Mouse (Mus musculus) thymus, postnatal 36 days (tissue): ENCODE data around the gene Rab35.

ENCODE experiments used
- DNase-seq, 2 experiments: peaks; one replicate each; pipeline ENCODE4 v3.0.0; 2022; ENCODE audit warnings: mixed read lengths in 2 of 2

Rab35 gene

DNA sequence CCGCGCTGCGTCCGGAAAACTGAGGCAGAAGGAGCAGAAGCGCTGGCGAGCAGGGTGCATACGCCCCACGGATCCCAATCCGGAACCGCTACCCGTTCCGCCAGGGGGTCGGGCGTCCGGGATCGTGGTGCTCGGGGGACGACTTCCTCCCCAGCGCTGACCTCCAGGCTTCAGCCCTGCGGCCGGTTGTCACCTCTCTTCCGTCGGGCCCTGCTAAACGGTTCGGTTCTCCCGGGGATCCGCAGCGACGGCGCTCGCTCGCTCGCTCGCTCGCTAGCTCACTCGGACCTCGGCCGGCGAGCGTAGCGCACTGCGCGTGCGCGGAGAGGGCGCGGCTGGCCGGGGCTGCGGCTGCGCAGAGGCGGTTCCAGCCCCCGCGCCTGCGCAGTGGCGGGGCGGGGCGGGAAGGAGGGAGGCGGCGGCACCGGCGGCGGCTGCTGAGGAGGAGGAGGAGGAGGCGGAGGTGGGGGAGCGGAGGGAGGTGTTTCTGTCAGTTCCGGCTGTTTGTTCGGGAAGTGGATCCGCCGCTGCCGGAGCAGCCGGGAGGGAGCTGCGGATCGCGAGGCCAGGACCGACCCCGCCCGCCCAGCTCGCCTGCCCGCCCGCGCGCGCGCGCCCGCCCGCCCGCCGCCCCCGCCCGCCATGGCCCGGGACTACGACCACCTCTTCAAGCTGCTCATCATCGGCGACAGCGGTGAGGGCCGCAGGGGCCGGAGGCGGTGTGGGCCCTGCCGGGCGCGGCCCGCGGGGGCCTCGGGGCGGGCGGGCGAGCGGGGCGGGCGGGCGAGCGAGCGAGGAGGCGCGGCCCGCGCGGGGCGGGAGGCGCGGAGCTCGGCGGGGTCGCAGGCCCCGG, at the start of gene Rab35:
Rab35 (plus strand) TSS at position 404 of the 853 bp plus-strand sequence.
- DNase-seq: peak; percentile 96 to 97

DNA sequence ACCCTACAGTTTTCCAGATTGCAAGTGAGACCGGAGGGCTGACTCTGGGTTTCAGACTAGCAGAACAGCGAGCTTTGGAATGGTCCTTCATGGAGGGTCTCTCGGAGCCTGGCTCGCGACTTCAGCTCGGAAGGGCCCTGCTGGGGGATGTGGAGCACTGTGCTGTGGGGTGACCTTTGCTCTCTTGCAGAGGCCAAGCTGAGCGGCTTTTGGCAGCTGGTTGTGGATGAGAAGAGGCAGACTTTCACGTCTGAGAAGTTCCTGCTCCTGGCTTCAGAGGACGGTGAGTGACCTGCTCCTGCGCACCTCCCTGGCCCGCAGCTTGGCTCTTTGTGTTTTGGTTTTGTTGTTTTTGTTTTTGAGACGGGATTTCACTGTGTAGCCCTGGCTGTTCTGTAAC, 46.1 kb upstream of the Rab35 start:
- no peak for DNase-seq

DNA sequence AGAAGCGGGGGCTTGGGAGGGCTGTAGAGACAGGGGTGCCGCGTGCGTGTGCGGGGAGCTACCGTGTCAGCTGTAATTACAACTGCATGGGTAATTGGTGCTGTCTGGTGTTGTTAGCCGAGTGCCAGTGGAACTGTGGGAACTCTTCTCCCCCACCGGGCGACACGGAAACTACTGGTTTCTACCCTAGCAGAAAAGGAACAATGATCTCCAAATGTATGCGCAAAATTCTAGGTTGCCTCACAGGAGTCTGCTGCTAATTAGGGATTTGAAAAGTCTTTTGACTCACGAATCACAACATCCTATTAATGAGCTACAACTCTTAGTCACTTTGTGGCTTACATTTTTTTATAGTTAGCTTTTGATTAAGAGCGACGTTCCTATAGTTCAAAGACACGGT, 45.5 kb upstream of the Rab35 start:
- no peak for DNase-seq

DNA sequence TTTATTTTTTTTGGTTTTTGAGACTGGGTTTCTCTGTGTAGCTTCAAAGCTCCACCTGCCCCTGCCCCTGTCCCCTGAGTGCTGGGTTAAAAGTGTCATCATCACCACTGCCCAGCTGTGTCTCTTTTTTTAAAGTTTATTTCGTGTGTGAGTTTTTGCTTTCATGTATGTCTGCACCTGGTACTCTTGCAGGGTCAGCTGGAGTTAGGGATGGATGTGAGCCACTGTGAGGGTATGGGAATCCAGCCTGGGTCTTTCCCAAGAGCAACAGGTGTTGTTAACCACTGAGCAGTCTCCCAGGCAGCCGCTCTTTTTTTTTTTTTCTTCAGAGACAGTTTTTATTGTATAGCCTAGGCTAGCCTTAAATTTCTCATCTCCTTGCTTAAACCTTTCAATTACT, 44.9 kb upstream of the Rab35 start:
- DNase-seq: no peak

DNA sequence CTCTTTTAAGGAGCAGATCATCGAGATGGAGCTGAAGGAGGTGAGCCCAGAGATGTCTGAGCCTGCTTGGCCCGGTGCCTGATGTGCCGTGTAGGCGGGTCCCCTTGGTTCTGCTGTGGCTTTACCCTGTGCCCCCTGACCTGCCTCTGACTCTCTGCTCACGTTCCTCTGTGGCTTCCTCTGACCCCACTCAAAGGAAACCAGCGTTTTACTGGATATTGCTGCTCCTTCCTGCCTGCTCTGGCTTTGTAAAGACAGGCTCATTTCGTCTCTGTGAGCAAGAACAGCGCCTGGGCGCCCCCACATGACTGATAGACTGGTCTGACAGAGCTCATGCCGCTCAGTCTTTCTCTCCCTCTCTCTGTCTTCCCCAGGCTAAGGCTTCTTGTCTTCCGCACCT, 40.7 kb upstream of the Rab35 start:
- no peak for DNase-seq

DNA sequence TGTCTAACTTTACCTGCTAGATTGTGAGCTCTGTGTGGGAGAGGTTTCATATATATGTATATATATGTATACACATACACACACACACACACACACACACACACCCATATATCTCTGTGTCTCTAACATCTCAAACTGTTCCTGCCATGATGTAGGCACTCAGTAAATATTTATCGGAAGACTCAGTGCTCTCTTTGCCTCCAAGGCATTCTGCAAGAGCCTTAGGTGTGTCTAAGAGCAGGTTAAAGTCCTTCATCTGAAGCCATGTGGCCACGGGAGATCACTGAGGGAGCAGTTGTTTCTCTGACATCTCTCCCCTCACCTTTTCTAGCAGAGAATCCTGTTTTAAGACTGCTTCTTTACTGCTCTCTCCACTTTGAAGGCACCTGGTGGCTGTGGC, 40.2 kb upstream of the Rab35 start:
- no peak for DNase-seq

DNA sequence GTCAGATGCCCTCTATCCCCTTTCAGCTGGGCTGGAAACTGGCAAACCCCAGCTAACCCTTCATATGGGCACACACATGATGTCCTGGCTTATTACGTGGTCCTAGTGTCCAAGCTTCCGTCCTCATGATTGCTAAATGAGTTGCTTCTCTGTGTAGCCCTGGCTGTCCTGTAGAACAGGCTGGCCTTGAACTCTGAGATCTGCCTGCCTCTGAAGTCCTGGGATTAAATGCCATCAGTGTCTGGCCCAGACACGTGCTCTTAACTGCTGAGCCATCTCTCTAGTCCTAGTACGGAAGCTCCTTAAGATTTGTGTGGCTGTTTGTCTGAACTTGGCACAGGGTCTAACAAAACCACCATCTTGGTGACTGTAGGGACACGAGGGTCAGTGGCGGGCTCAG, 28.1 kb upstream of the Rab35 start:
- DNase-seq: no peak

DNA sequence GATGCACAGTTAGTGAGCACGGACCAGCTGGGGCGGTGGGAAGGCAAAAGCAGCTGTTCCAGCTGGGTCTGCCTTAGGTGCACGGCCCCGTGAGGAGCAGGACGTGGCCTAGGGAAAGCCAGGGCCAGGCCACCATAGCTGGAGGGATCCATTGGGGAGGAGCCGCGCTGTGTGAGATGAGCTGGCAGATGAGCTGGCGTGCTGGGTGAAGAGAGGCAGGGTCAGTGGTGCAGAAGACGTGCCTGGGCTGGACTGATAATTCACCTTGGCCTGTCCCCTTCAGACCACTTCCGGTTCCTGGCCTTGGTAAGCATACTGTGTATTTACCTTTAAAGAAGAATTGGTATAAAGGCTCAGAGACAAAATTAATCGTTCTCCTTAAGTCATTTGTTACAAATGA, 20.1 kb upstream of the Rab35 start:
- DNase-seq: no peak

DNA sequence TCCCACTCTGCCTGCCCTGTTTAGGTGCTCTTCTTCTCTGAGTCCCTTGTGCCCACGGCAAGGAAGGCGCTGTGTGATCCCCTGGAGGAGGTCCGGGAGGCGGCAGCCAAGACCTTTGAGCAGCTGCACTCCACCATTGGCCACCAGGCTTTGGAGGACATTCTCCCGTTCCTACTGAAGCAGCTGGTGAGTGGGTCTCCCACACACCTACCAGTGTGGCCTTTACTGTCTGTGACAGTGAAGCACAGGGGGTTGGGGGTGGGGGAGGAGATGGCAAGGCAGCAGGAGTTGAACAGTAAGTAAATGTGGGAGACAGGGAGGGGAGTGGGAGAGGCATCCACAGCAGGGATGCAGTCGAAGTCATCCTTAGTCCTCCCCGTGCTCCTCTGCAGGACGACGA, 18.4 kb upstream of the Rab35 start:
- no peak for DNase-seq

DNA sequence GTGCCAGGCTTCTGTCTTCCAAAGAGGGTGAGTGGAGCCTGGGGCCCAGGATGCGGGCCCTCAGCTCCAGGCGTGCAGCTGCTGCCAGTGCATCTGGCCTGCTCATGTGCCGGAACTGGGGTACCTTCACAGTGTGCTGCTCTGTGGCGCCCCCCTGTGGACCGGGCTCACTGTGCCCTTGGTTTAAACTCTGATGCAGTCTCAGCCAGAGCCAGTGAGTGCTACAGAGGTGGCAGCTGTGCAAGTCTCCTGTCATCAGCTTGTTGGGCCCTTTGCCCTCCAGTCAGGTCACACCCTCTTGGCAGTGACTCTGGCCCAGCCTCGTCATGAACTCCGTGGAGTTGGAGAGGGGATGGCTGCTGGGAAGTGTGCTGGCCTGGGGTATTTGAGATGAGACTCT, 16.8 kb upstream of the Rab35 start:
- peak; percentile 52 to 61 for DNase-seq

DNA sequence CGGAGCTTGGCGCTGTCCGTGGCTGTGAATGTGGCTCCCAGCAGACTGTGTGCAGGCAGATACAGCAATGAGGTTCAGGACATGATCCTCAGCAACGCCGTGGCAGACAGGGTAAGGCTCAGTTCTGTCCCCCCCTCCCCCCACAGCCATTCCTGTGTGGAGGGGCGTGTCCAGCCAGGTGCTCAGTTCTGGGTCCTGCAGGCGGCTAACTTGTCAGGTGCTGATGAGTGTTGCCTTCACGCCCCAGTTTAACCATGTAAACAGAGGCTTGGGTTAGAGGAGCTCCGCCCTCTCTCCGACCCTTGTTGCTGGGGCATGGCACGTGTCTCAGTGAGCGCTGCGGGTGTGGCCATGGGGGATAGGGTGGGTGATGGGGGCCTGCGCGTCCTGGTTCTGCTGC, 12.0 kb upstream of the Rab35 start:
- no peak for DNase-seq

DNA sequence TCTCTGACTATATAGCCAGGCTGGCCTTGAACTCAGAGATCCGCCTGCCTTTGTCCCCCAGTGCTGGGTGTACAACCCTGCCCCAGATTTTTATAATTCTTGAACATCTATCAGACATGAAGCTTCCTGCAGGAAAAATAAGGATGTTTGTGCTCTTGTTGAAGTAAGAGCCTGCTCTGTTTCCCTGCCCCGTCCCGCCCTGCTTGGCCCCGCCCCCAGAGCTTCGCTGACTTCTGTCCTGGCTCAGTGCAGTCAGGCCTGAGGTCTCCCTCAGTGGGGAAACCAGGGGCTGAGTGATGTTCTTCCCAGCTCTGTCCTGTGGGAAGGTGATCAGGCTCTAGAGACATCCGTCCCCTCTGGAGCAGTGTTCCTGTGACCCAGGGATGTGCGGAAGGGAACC, 9.0 kb upstream of the Rab35 start:
- no peak for DNase-seq

DNA sequence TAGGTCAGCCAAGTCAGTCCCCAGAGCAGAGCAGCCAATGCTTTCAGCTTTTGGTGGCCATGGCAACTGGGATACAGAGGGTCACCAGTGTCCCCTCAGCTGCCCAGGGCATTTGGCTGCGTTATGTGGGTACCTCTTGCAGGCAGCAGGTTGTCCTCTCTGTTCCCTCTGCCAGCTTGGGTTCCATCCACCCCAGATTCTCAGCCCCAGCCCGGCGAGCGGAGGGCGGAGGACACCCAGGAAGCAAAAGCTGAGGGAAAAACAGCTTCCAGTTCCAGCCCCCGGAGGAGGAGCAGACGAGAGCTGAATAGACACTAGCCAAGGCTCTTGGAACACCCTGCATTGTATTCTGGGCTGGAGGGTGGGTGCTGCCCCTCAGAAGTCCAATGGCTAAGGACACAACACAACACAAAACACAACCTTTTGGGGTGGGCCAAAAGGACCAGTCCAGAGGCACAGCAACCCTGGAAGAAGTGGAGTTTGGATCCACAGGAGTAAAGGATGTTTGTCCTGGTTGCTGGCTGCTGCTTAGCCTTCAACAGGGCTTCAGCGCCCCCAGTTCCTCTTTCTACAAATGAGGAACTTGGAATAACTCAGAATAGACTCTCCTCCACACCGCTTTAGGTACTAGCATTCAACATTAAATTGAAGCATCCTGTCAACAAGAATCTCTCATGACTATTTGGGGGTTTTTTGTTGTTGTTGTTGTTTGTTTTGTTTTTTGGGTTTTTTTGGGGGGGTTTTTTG, 7.8 kb upstream of the Rab35 start:
- no peak for DNase-seq

DNA sequence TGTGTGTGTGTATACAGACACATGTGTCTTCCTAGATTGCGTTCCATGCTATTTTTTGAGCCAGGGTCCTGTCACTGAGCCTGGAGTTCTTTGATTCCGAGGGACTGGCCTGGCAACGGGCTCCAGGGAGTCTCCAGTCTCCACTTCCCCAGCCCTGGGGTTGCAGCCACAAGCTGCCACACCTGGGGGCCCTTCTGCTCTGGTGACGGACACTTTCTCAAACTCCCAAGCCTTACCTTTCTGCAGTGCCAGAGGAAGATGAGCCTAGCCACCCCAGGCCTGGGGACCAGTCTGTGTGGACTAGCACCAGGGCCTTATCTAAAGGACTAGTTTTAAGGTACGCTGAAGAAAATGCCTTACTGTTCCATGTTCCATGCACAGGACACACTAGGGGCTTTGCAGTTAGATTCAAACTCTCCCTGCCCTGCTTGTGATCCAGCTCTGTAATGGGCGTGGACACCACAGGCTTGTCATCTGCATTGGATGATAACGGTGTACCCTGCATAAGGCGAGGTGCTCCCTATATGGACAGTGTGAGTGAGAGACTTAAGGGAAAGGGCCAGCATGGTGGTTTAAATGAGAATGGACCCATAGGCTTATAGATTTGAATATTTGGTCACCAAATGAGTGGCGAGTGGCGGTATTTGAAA, 5.3 kb upstream of the Rab35 start:
- DNase-seq: no peak

DNA sequence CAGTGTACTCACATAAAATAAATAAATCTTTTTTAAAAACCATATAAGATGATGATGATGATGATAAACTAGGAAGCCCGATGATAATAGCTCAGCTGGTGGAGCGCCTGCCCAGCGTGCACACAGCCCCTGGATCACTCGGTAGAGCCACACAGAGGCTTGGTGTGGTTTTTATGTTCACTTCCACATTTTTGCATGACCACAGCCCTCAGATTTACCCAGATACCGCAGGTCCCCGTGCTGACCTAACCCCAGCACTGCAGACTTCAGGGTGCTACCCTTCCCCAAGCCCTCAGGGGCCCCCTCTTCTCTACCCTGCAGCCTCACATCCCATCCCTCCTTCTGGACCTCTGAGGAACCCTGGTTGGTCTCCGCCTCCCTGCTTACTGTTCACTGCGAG, 3.6 kb upstream of the Rab35 start:
- no peak for DNase-seq

DNA sequence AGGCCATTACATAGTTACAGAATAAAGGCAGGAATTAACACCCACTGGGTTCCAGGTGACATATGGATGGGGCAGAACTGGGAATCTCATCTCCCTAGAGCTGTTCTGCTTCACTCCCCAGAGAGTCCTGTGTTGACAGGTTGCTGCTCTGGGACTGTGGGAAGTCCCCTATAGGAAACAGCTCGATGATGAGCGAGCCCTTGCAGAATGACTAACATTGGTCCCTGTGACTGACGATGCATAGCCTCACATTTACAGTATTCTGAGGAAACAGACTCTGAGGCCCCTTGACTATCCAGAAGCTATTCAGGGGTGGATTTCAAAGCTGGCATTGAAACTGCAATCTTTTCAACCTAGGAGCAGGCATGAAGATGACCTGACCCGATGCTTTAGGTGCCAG, 2.0 kb upstream of the Rab35 start:
- DNase-seq: no peak

DNA sequence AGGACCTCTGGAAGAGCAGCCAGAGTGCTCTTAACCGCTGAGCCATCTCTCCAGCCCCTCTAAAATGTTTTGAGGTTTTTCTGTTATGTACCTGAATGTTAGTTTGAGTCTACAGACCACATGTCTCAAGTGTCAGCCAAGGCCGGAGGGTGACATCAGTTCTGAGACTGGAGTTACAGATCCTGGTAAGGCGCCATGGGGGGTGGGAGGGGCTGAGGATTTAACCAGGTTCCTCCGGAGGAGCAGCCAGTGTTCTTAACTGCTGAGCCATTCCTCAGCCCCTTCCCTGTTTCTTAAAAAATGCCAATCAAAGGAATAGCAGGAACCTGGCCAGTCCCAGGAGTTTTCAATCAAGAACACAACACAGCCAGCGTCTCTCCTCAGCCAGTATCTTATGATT, 1.4 kb upstream of the Rab35 start:
- no peak for DNase-seq

DNA sequence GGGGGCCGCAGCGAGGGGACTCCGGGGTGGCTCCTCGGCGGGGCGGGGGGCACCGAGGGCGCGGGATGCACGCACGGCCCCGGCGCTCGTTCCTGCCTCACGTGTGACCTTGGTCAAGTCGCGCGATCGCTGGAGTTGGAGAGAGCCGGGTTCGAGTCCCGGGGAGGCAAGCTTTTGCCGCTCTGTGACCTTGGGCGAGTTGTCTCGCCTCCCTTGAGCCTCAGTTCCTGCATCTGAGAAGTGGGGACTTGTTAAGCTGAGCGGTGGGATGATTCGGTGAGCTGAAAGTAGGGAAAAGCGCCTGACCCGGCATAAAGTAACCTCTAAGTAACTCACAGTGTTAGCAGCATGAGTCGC, 628 bp downstream of the Rab35 start:
- DNase-seq: peak; percentile 43 to 65

DNA sequence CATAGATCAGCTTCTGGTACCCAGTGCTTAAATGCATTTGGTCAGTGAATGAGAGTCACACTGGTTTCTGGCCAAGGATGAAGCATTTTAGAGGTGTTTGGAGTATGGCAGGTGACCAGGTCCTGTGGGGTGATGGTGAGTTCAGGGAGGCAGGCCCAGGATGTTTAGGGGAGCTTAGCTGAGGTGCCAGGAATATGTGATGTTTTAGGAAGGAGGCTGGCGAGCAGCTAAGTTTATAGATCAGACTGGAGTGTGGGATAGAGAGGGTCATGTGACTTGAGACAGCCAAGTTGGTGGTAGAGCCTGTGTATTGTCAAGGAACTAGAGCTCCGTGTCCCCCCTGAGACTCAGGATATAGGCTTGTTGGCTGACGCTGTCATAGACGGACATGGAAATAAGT, 1.4 kb downstream of the Rab35 start:
- no peak for DNase-seq

DNA sequence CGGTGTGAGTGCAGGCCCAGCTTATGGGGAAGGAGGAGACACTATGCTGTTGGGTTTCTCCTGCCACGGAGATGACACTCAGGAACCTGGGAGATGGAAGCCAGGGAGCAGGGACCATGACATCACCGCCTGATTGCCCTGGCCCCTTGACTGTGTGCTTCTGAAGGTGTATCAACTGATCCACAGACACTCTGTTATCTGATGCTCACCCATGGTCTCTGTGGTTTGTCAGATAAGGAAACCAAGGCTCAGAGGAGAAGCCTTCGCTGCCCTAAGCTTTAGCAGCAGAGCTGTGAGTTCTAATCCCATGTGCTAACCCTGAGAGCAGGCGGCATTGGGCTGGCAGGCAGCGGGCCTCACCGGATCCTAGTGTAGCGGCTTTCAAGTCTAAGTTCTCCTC, 2.3 kb downstream of the Rab35 start:
- DNase-seq: no peak

DNA sequence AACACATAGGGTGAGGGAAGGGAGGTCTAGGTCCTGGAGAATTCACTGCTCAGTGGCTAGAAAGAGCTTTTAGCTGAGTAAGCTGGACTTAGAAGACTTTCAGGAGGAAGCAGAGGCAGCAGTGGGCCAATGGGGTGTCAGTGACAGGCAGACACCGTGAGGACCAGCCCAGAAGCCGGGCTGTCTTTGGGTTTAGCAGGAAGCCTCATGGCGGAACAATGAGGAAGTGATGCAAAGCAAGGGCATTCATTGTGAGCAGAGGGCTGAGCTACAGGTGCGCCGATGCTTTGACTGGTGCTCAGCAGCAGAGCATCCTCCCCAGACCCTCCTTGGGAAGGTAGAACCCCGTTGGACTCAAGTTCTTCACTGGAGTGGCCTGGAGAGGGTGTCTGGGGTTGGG, 3.8 kb downstream of the Rab35 start:
- peak; percentile 16 to 40 for DNase-seq

DNA sequence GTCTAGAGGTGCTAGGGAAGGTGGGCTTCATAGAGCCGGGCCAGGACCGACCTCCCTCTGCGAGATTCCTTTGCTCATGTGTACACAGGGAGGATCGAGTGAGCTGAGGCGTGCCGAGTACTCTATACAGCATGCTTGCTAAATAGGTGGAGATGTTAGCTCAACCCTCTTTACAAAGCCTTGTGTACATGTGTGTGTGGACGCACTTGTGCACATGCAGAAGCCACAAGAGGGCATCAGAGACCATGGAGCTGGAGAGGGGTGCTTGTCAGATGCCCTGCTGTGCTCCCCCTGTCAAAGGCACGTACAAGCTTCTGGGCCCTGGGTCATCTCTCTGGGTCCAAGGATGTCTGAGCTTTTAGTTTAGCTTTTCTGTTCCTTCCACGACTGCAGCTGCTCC, 12.5 kb downstream of the Rab35 start:
- DNase-seq: peak; percentile 39 to 49

DNA sequence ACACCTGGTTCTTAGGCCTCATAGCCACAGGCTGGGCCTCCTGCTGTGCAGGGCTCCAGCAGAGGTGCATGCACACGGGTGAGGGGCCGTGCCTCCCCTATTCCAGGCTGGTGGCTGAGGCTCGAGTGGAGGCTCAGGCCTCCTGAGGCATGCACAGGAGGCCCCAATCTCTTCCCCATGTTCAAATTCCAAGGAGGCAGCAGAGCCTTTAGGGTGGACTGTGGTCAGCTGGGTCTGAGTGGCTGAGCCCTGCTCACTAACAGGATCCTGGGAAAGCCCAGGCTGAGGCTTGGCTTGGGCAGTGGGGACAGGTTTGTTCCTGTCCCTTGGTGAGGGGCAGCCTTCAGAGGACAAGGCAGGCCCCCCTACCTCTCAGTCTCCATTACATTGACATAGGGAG, 17.2 kb downstream of the Rab35 start:
- DNase-seq: no peak

DNA sequence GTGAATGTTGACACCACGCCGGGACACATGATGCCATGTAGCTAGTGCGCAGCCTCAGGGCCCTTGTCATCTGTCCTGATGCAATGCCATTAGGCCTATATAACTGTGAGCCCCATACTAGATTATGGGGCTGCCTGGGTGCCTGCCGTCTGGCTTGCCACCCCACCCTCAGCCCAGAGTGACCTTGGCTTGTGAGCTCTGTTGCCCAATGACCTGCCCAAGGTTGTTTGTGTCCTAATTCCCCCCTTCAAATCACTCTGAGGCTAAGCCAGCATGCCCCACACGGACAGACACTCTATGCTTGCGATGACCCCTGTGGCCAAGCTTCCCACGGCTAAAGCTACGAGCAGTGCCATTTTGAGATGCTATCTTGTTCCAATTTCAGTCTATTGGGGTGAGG, 18.0 kb downstream of the Rab35 start:
- DNase-seq: no peak
